Mouse (Mus musculus) layer of hippocampus, adult 18-20 months (tissue): ENCODE measurements around the gene Gpr183. TPM values are rescaled to one million over a fixed set of nuclear protein-coding genes. Genes with fewer than 3 reads are reported as not detected.

ENCODE experiments used
- DNase-seq, 2 experiments: peaks; one replicate each; pipeline ENCODE4 v3.0.0; 2022; ENCODE audit warnings: low spot score in 2 of 2
- long read RNA-seq: library from polyadenylated mRNA; stranded (forward); transcript quantifications from one replicate; pipeline ENCODE4 v2.0.0, GENCODE M21; 2021
- total RNA-seq, 2 experiments: library from RNA; stranded (reverse); gene quantifications; 2 replicates each; pipeline ENCODE4 v1.2.3; 2021

The Gpr183 gene
- under 1 TPM; 0.58 to 0.92 TPM for total RNA-seq
- long read RNA-seq = 0 reads

DNA sequence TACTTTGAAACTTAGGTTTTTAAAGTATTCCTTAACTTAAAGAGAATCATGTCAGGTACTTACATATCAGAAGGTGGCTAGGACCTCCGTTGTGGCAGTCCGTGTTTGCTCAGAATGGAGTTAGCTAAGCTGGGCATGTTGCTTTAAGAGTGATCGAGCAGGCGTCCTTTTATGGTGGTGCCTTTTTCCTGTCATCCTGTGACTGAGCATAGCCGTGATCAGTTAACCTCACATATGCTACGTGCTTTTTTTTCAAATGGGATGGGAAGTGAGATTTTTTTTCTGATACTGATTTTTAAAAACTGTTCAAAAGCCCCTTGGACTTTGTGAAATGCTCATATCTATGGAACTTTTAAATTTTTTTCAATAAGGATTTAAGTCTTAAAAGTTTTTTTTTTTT is at the start of gene Gpr183:
Gene Gpr183, minus strand, starts transcription at position 206 of the 400 bp plus-strand sequence.
- no peak for DNase-seq

DNA sequence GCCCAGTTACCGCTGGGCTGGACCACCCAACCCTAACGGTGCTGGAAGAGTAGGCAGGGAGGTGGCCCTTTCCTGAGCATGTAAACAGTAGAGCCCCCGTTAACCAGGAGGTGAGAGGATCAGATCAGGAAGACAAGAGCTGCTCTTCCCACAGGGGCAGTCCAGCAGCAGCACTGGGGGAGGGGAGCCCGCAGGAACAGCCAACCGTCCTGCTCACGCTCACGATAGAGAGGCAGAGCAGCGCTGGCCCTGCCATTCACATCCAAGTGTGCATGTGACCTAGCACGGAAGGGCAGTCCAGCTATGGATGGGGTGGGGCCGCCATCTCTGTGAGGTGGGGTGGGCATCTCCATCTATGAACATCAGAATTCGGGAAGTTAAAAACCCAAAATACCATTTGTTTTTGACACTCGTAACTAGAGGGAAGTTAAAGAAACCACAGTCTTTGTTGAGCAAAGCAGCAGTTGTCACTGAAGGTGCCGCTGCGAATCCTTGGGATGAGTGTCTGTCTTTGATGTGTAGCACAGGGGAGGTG is 48.5 kb upstream of the Gpr183 start:
- no peak for DNase-seq

DNA sequence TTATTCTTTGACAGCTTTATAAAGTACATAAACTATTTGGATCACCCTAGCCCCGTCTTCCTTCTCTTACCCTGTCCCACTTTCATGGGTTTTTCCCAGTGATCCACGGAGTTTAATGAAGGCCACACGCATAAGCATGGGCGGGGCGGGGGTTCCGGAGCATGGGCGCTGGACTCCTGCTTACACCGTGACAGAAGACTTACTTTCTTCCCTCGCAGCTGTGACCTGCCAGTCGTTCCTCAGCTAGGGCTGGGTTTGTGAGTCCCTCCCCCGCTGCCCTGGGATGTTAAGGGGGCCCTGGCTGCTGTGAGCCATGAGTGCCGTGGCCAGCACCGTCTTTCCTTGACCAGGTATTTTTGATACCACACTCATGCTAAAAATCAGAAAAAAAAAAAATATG is 47.8 kb upstream of the Gpr183 start:
- no peak for DNase-seq

DNA sequence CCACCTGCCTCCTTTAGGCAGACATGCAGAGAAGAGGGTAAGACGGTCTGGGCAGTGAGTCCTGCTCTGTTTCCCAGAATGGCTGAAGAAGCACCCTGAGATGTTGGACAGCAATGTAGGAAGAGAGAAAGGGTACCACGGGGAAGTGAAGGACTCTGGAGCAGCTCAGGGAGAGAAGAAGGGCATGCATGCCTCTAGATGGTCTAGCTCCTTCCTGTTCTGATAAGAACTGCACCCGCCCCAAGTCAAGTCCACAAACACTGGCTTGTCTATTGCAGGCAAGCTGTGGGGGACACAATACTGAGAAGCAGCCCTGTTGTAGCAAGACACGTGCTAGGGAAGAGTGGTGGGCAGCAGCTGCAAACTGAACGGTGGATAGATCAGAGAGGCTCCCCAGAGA is 47.2 kb upstream of the Gpr183 start:
- no peak for DNase-seq

DNA sequence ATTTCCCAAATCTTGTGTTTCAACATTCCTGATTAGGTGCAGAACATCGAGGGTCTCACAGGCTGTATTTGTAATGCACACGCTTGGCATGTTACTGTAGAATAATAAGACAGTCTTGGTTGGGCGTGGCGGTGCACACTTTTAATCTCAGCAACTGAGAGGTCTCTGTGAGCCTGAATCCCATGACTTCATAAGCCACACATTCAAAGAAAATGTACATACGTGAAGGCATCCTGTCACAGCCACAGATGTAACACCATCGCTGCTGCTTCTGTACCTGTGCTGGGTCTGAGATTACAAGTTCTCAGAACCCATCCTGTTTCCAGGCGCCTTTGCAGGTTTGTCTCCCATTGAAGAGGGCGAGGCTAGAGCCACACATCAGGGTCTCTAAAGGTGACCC is 46.8 kb upstream of the Gpr183 start:
- no peak for DNase-seq

DNA sequence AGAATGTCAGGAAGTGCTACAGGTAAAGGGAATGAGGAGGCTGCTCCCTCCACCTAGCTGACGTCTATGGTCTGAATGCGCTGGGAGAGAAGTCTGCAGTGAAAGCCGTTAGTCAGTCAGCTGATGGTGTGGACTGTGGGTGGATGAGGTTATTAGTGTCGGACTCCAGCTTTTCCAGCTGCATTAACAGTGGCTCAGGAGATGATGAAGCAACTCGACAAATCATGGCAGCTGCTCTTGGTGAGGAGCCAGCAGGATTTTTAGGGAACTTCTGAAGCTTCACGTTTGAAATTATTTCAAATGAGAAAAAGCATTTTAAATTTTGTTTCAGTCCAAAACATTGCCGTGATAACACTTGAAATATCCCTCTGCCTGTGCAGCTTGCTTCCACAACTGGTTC is 45.3 kb upstream of the Gpr183 start:
- DNase-seq = no peak

DNA sequence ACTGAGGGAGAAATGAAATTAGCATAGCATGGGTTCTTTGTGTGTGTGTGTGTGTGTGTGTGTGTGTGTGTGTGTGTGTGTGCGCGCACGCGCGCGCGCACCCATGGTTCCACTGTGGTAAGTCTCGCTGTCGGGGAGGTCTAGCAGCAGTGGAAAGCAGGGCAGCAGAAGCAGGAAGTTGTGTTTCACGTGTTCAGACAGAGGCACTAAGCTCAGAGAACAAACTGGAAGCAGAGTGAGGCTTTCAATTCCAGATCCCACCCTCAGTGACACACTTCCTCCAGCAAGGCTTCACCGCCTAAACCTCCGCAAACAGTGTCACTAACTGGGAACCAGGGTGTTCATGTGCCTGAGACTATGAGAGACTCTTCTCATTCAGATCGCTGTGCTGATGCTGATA is 44.5 kb upstream of the Gpr183 start:
- no peak for DNase-seq

DNA sequence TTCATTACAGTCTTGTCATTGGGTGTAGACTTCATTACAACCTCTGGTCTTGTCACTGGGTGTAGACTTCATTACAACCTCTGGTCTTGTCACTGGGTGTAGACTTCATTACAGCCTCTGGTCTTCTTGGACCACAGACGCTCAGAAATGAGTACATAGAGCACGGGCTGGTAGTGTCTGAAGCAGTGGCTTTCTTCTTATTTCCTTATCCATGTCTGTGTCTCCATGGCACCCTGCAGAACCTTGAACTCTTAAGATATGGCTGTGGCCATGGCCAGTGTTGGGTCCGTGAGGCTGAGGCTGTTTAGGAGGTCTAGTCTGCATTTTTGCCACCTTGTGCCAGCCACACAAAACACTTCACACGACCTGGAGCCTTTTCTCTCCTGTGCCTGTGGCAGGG is 43.3 kb upstream of the Gpr183 start:
- no peak for DNase-seq

DNA sequence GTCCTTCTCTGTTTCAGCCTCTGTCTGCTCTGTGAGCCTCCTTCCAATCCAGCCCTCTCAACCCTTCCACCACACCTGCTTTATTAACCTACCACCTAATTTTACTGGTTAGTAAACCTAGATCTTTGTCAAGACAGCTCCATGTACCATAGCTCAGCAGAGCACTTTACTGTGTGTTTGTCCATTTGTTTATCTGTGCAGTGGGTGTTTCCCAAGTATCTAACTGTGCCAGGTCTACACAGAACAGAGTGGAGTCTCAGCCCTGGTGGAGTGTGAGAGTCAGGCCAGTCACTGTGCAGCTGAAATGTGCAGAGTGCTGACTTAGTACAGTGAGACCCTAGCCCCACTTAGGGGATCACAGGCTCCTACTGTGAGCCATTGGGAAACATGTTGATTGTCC is 38.8 kb upstream of the Gpr183 start:
- DNase-seq = no peak

DNA sequence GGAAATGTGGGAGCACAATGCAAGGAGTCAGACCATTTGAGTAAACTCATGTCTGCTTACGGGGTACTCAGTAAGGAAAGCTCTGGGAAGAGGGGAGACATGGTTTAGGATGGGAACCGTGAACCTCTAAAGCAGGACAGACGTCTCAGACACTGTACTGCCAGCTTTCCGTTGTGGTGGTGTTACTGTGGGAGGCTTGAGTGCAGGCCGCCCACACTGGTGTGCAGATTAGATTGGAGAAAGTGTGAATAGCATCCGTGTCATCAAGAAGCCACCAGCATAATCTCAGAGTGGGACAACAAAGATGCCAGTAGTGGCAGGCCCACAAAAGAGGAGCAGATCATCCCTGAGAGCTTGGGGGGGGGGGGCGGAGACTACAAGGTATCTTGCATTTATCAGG is 37.2 kb upstream of the Gpr183 start:
- no peak for DNase-seq

DNA sequence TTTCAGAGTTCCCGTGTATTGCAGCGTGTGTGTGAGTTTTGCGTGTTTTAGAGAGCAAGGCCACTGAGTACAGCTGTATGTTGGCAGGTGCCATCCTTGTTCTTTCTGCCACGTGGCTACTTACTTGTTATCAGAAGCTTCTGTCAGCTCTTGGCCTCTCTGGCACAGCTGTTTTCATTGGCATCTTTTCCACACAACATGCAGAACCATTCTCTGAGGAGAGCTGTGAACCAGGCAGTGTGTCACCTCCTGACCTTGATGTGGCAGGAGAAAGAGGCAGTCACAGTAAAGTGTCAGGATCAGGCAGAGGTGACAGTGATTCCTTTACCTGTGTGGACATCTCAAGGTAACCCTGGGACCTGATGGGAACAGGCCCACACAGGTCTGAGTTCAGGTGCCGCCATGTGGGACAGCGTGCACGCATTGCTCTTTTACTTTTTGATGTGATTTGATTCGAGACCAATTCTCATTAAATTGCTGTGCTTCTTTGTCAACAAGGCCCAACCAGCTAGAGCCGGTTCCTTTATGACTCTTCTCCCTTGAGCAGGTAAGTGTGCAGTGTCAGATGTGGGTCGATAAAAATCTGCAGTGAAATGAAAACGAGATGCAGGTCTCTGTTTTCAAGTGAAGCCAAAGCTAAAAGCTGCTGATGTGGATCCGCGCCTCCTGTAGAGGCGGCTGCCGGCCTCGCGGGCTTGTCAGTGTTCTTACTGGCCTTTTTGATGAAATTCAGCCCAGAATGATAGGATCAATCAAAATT is 35.5 kb upstream of the Gpr183 start:
- no peak for DNase-seq

DNA sequence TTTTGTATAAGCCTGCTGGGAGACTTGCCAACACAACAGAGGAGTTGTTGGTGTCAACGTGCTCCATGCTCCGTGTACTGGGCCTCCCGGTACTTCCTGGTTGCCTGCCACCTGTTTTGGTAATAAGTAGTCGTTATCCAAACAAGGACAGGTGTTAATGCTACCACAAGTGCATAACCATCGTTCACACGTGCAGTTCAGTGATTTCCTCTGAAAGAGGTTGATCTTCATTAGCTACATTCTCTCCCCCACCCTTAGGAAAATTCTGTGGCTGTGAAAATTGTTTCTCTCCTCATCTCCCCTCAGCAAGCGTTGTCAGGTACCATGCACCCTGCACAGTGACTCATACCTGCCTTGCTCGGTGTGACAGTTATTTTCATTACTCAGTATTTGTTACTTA is 34.5 kb upstream of the Gpr183 start:
- DNase-seq = no peak

DNA sequence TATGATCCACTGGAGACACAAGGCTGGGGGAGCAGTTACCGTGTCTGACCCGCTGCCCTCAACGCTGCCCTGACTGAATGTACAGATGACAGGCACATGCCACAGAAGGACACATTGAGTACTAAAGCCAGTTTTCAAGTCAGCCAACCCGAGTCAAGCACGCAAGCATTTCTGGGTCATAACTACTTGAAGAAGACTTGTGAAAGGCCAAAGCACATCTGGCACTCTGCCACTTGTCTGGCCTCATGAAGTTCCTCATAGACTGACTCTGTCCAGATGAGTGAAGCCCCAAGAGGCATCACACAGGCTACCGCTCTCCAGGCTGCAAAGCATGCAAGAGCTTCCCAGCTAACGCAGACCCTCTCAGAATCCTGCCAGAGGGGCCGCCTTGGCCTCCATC is 31.8 kb upstream of the Gpr183 start:
- peak in 1 of 2 experiments; percentile 20 for DNase-seq

DNA sequence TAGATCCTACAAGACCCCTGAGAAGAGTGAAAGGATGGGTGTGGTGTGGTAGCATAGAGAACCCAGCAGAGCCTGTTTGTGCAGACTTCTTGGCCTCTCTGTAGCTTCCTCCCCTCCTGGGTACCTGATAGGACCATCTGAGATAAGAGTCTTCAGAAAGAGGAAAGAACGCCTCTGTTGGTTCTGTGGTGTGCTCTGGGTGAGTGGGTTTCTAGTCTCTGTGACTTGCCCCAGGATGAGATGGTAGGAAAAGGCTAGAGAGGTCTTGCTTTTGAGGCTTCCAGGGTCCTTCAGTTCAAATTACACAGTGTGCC is 30.5 kb upstream of the Gpr183 start:
- no peak for DNase-seq

DNA sequence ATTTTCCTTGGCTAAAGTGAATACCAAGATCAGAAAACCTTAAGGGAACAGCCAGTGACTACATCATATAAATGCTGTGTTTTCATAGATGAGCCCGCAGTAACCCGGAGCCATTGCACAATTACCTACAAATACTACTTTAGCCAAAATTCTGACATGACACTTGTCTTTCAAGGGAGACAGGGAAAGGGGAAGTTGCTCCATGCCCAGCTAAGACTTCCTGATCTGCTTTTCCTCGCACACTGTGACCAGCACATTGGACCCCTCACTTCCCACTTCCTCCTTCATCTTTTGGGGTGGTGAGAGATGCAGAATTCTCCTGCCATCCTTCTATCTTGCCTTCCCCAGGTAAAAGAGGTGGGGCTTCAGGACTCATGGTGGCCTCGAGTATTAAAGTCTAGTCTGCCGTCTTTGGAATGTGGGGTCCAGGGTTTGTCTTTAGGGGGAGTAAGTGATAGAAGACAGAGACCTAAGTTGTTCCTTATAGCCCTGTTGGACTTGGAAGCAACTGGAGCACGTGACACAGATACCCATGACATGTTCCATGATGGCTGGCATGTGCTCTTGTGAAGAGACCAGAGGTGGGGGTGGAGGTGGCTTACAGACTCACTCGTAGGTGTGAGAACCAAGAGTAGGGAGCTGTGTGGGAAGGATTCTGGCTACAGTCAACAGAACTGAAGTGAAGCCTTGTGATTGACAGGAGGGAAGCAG is 30.0 kb upstream of the Gpr183 start:
- no peak for DNase-seq

DNA sequence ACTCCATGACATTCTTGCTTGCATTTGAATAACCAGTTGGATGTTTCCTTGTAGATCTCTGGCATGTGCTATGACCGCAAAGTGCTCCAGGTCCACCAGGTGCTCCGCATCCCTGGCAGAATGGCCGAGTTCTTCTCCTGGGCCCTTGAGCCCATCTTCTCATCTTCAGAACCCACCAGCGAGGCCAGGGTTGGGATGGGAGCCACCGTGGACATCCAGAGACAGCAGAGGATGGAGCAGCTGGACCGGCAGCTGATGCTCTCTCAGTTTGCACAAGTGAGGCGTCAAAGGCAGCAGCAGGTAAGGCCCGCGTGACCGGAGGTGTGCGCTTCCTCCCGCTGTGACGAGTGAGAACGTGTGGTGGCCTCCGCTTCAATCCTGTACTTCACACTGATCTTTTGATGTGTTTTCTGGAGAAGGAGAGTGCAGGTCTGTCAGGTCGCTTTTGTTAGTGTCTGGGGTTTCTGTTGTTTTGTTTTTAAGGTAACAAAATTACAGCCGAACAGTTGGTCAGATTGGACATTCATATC is 29.2 kb upstream of the Gpr183 start:
- DNase-seq = no peak

DNA sequence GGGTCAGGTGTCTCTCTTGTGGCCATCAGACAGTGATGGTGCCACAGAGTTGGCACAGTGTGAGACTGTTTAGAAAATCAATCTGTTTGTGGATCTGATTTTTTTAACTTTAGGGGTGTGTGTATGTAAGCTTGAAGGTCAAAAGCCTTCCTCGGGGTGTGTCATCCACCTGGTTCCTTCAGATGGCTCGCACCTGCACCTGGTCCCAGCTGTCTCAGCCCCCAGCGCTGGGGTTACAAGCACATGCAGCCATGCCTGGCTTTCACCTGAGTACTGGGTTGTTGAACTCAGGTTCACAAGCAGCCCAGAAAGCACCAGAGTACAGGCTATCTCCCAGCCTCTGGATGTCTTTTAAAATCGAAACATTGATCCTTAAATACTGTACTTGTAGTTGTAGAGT is 28.6 kb upstream of the Gpr183 start:
- no peak for DNase-seq

DNA sequence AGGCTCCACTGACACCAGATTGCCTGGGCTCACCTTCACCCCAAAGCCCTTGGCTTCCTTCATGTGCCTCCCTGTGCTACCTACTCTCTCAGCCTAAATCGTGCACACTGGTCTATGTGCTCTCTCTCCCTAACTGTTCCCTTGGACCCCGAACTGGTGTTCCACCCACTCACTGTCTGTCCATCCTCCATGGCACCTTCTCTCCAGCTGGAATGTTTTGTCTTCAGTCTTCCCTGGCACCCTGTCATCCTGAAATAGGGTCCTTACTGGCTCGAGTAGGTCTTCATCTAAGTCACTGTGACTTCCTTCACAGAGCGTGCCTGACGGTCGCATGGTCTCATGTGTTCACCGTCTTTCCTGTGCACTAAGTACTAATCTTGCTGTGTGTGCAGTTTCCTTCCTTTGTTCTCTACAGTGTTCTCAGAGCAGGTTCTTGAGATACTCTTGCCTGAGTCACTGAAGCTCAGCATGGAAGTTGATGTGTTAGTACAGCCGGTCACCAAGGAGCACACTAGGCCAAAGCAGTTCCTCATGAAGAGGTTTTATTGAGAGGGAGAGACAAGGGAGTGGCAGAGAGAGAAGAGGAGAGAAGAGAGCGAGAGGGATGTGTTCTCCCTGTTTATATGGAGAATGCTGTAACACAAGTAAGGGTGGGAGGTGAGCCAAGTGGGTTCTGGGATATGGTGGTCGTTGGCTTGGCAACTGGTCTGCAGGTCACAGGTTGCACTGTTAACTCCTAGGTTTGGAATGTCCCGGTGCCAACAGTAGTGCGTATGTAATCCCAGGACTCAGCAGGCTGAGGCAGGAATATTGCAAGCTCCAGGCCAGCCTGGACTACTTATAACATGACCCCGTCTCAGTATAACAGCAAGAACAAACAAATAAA is 27.6 kb upstream of the Gpr183 start:
- DNase-seq = no peak

DNA sequence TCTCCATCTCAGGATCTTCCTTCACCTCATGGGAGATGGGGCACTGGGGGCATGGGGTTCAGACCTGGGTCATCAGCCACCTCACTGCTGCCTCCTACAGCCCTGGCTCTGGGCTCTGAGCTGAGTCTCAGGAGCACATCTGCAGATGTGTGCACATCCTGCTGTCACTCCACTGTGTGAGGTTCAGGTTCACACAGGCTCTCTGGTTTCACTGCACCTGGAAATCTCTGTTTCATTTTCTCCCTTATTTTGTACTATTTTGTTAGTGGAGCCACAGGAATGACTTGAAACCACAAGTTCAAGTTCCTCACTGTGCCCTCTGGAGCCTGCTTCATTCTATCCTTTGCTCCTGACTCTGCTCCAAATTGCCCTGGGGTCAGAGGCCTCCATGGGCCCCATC is 26.9 kb upstream of the Gpr183 start:
- DNase-seq = no peak

DNA sequence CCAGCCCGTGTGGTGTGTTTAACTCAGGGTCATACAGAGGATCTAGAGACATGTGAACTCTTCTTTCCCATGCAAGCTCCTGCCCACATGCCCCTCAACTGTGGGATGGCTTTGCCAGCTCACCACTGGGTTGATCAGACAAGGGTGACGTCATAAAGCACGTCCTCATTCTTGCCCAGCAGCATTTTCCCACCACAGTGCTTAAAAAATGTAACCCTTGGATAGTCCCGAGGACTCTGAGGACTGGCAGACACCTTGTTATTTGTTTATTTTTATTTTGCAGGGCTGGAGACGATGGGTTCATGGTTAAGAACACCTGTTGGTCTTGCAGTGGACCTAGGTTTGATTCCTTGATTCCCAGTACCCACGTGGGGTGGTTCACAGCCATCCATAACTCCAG is 25.9 kb upstream of the Gpr183 start:
- no peak for DNase-seq

DNA sequence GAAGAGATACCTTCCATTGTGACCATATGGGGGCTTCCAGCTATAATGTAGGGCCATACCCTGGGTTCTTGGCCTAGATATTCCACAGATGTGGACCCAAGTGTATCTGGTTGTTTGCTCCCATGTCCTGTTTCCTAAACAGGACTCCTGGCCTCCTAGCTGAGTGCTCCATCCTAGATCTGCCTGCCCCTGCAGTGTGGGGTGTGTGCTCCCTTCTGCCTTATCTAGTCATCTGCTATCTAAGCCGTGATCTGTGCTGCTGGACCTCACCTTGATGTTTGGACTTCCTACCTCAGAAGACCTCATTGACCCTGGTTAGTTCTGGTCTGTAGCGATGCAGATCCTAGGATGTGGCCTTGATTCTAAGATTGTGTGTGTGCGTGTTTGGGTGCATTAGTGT is 24.9 kb upstream of the Gpr183 start:
- DNase-seq = no peak

DNA sequence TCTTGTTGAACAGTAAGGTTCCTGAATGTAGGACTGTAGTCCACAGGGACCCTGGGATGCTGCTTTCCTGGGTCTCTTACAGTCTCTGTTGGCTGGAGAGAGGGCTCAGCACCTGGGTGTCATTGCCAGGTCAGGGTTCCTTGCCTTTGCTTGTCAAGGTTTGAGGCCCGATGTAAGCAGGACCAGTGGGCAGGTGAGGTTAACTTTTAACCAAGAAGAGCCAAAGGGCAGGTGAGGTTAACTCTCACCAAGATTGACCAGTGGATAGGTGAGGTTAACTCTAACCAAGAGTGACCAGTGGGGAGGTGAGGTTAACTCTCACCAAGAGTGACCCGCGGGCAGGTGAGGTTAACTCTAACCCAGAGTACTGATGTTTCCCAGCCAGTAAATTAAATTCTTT is 24.3 kb upstream of the Gpr183 start:
- no peak for DNase-seq
